Mouse (Mus musculus) heart, adult 9 months (tissue): ENCODE measurements around the gene Cyp3a11.
"Not testable (repeated sequence)": the region's sequence is repeated elsewhere in the genome, so short reads cannot be mapped to it uniquely, and the experiment has no call there.

Experiments
- DNase-seq, 2 experiments: peaks; one replicate each; pipeline ENCODE4 v3.0.0; 2022; ENCODE audit warnings: low spot score in 2 of 2

Cyp3a11 gene

DNA sequence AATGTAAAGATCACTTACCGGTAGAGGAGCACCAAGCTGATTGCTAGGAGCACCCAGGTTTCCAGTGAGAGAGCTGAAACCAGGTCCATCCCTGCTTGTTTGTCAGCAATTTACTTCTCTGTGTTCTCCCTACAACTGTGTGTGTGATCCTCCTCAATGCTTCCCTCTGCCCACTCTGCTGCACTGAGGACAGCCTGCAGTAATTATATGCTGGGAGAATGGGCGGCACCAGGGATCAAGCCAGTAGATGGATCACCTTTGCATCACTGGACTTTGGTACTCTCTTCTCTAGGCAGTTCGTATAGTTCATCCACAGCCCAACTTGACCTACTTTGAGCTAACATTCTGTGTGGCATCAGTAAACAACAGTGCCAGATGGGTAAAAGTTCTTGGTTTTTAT, at the start of gene Cyp3a11:
Gene Cyp3a11 (minus strand): TSS at position 277 of the 400 bp plus-strand sequence.
- no peak for DNase-seq

DNA sequence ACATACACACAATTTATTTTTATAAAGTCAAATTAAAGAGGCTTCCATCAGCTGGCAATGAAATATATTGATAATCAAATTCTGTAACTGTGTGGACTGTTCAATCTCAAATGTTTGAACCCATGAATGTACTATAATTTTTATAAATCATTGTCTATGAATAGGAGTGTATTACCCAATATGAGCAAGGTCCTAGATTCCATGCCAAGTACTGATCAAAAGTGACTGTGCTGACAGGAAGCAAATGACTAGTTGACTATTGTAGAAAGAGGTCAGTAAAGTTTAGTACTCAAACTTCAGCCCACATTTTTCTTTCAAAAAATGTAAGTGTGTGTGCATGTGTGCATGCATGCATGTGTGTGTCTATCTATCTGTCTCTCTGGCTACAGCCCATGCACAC, 33.1 kb upstream of the Cyp3a11 start:
- DNase-seq, result no peak

GRCm38 (mm10) chr5:145911781-145912180, 32.0 kb upstream of the Cyp3a11 start:
- DNase-seq, result no peak

- DNase-seq, result not testable (repeated sequence)
Measured at GRCm38 (mm10) chr5:145906937-145907336, 27.2 kb upstream of the Cyp3a11 start.

DNA sequence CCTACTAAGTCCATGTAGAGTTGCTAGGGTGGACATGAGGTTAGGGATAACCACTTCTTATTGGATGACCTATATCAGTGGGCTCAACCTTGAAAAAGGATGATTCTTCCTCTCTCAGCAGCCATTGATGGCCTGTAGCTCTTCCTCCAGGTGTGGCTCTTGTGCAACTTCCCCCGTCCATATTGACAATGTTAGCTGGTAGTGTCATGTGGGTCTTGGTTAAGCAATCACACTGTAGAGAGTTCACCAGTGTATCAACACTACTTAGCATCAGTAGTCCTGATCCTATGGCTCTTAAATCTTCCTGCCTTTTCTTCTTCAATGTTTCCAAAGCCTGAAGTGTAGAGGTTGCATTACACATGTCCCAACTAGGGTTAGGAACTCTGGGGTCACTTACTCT, 24.8 kb upstream of the Cyp3a11 start:
- DNase-seq, result no peak

DNA sequence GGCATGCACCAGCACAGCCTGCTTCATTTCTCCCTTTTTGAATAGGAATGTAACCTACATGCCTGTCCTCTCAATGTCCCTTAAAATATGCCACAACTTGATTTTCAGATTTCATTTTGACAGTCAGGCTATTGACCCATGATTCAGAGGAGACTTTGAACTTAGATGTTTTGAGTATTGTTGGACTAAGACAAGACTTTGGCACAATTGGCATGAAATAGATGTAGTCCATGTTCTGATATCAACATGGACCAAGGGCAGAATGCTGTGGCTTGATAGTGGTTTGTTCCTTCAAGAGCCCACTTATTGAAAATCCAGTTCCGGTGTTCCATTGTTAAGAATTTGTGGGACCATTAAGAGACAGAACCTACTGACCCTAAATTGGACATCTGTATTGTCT, 23.6 kb upstream of the Cyp3a11 start:
- DNase-seq, result no peak

- DNase-seq, result no peak
Measured at GRCm38 (mm10) chr5:145900436-145900990, 20.7 kb upstream of the Cyp3a11 start.

- DNase-seq, result no peak
Measured at GRCm38 (mm10) chr5:145897271-145897670, 17.5 kb upstream of the Cyp3a11 start.

- DNase-seq, result no peak
Measured at GRCm38 (mm10) chr5:145881207-145881606, 1.4 kb upstream of the Cyp3a11 start.

GRCm38 (mm10) chr5:145867433-145867832, 12.3 kb downstream of the Cyp3a11 start:
- DNase-seq, result not testable (repeated sequence)

GRCm38 (mm10) chr5:145805796-145806195, 74.0 kb downstream of the Cyp3a11 start, which contains the start of gene Cyp3a44:
Cyp3a44 (minus strand) TSS chr5:145805874.
- not testable (repeated sequence) for DNase-seq
